Mouse (Mus musculus) brain, embryonic 14.5 days (tissue): ENCODE data around the gene Cdk8.

Experiments used
- CTCF ChIP-seq: fragments of 200-500 bp; IDR thresholded peaks from 2 replicates; pipeline ENCODE4 v1.5.1; 2012; ENCODE audit warnings: inconsistent platforms, mild to moderate bottlenecking, moderate library complexity, borderline replicate concordance; ENCODE audit not compliant: insufficient read depth, insufficient read length; ENCODE audit errors: extremely low read depth
- POLR2A ChIP-seq: fragments of 200-500 bp; IDR thresholded peaks from 2 replicates; pipeline ENCODE4 v1.6.1; 2012; ENCODE audit warnings: mild to moderate bottlenecking, inconsistent platforms, borderline replicate concordance; ENCODE audit not compliant: poor library complexity, insufficient read depth, insufficient read length, severe bottlenecking; ENCODE audit errors: extremely low read depth

- no peak for TF ChIP-seq POLR2A
- no peak for TF ChIP-seq CTCF
Measured at GRCm38 (mm10) chr5:146316316-146316715, 85.3 kb downstream of the Cdk8 start.
